Mouse (Mus musculus): Measurements from ENCODE around the gene Hist1h3g. TPM values are rescaled to one million over a fixed set of nuclear protein-coding genes. Genes with fewer than 3 reads are reported as not detected.
"Not testable (repeated sequence)": the region's sequence is repeated elsewhere in the genome, so short reads cannot be mapped to it uniquely, and the experiment has no call there.

The Hist1h3g gene
- polyA plus RNA-seq (2014; fragmentation: Nextera tagmentation; extraction: Ambion mirVana) = 0.72 TPM in 1 of 2 replicates, not detected in the other

- H3K9me3 ChIP-seq (ENCODE audit: control insufficient read depth, low read length); H3K27me3 ChIP-seq (ENCODE audit: control insufficient read depth, insufficient read depth, low read length); H3K9ac ChIP-seq (replicated peaks; ENCODE audit: low read depth, low read length); H3K36me3 ChIP-seq (ENCODE audit: control insufficient read depth, insufficient read depth, low read length): not testable (repeated sequence)
- peak; percentile 90 for ATAC-seq (ENCODE audit: low read depth)
- Histone ChIP-seq H3K4me2 (ENCODE audit: low read depth, low read length) (peak within 1 kb of the TSS; percentile 70), H3K4me3 (ENCODE audit: low read depth, low read length) (peak within 1 kb of the TSS; percentile 40), H3K4me1 (ENCODE audit: control insufficient read depth, insufficient read depth, low read length) (peaks cover 27% of the 10 kb centered on the region), H3K27ac (ENCODE audit: low read depth, low read length) (peak within 1 kb of the TSS; percentile 39)
- under 1% methylated on average over 32 of the region's 62 CpGs for WGBS
Measured at GRCm38 (mm10) chr13:23535137-23536075, at the start of gene Hist1h3g. Gene Hist1h3g (plus strand): TSS chr13:23535422.

DNA sequence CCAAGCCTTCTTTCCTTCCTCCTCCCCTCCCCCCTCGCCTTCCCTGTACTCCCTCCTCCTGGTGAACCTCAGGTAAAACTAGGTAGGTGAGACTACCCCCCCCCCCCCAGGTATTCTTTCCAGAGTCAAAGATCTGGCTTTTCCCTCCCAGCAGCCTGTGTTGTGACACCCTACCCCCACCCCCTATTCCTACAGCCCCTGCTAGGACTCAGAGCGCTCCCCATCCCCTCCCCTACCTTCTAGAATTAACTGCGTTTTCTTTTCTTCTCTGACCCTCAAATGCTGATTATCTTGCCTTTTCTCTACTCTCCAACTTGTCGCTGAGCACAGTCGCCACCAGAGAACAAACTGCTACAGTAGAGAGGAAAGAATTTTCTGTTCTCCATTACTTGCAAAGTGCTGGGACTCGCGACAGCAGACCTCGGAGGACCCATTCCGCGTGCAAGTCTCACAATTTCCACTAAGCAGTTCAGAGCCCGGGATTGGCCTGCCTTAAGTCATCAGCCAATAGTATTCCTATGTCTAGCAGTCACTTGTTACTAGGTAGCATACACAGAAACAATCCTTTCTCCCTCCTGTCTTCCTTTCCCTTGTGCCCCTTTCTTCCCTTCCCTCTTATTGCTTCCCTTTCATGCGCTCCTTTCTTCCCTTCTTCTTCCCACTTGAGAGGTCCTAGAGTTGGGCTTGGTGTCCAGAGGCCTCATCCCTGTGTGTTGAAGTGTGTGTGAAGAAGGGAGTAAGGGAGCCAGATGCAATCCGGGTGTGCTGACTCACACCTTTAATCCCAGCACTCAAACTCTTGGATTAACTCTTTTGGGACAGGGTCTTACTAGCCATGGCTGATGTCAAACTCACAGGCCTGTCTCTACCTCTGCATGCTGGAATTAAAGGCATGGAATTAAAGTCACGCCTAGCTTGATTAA is 46.6 kb upstream of the Hist1h3g start, which contains the start of gene Btn2a2:
Gene Btn2a2 (minus strand): TSS at position 458 of the 923 bp plus-strand sequence.
- Histone ChIP-seq H3K27ac (ENCODE audit: low read depth, low read length) (no peak within 1 kb of the TSS), H3K36me3 (ENCODE audit: control insufficient read depth, insufficient read depth, low read length) (no peaks in the 10 kb centered on the region), H3K9me3 (ENCODE audit: control insufficient read depth, low read length) (no peaks in the 10 kb centered on the region), H3K4me1 (ENCODE audit: control insufficient read depth, insufficient read depth, low read length) (no peaks in the 10 kb centered on the region), H3K9ac (replicated peaks; ENCODE audit: low read depth, low read length) (0 out of 2 replicates have a peak within 1 kb of the TSS, but pooled peaks have one; percentile 16), H3K4me2 (ENCODE audit: low read depth, low read length) (peak within 1 kb of the TSS; percentile 61), H3K4me3 (ENCODE audit: low read depth, low read length) (peak within 1 kb of the TSS; percentile 30), H3K27me3 (ENCODE audit: control insufficient read depth, insufficient read depth, low read length) (no peaks in the 10 kb centered on the region)
- peak; percentile 99 for ATAC-seq (ENCODE audit: low read depth)
- WGBS = 6% methylated on average over 13 of the region's 14 CpGs

GRCm38 (mm10) chr13:23490863-23491262 is 44.4 kb upstream of the Hist1h3g start:
- Histone ChIP-seq H3K9ac (replicated peaks; ENCODE audit: low read depth, low read length) (no peak overlapping the region), H3K27ac (ENCODE audit: low read depth, low read length) (no peak overlapping the region), H3K36me3 (ENCODE audit: control insufficient read depth, insufficient read depth, low read length) (no peaks in the 10 kb centered on the region), H3K9me3 (ENCODE audit: control insufficient read depth, low read length) (no peaks in the 10 kb centered on the region), H3K4me1 (ENCODE audit: control insufficient read depth, insufficient read depth, low read length) (no peaks in the 10 kb centered on the region), H3K4me3 (ENCODE audit: low read depth, low read length) (no peak overlapping the region), H3K4me2 (ENCODE audit: low read depth, low read length) (no peak overlapping the region), H3K27me3 (ENCODE audit: control insufficient read depth, insufficient read depth, low read length) (no peaks in the 10 kb centered on the region)
- ATAC-seq (ENCODE audit: low read depth) = no peak
- WGBS = 59% methylated on average over 1 of the region's 1 CpGs

DNA sequence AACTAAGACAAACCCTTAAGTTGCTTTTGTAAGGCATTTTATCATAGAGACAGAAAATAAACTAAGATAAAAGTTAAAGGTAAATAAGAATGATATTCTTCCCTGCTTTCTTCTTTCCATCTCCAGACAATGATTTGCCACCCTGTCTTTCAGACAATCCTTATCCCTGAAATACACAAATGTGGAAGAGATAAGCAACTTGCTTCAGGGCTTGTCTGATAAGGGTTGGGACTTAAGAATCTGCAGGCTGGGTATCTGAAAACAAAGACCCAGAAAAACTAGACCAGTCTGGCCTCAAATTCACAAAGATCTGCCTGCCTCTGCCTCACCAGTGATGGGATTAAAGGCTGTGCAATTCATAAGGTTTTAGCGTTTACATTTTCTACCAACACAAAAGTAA is 44.0 kb upstream of the Hist1h3g start:
- no peaks in the 10 kb centered on the region for H3K36me3 ChIP-seq (ENCODE audit: control insufficient read depth, insufficient read depth, low read length)
- H3K9me3 ChIP-seq (ENCODE audit: control insufficient read depth, low read length) = no peaks in the 10 kb centered on the region
- H3K4me2 ChIP-seq (ENCODE audit: low read depth, low read length) = no peak overlapping the region
- no peak overlapping the region for H3K4me3 ChIP-seq (ENCODE audit: low read depth, low read length)
- ATAC-seq (ENCODE audit: low read depth) = no peak
- H3K27me3 ChIP-seq (ENCODE audit: control insufficient read depth, insufficient read depth, low read length) = no peaks in the 10 kb centered on the region
- H3K27ac ChIP-seq (ENCODE audit: low read depth, low read length) = no peak overlapping the region
- 13% methylated on average over 1 of the region's 1 CpGs for whole genome bisulfite sequencing
- no peak overlapping the region for H3K9ac ChIP-seq (replicated peaks; ENCODE audit: low read depth, low read length)
- no peaks in the 10 kb centered on the region for H3K4me1 ChIP-seq (ENCODE audit: control insufficient read depth, insufficient read depth, low read length)

DNA sequence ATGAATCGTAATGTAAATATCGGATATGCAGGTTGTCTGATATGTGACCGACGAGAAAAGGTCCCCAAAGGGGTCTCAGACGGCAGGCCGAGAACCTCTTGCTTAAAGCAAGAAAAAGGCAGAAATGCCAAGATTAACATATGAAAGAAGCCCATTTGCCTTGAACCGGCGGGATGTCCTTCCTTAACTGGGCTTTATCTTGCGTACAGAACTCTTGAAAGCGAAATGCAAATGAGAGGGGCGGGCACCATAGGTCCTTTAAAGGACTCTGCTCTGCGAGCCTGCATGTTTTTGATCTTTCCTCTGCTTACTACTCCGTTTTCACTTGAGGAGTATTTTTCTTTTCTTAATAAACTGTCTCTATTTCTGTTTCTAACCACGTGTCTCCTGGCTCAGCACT is 43.2 kb upstream of the Hist1h3g start:
- 3% methylated on average over 14 of the region's 14 CpGs for WGBS
- no peak for ATAC-seq (ENCODE audit: low read depth)
- Histone ChIP-seq H3K27me3 (ENCODE audit: control insufficient read depth, insufficient read depth, low read length) (no peaks in the 10 kb centered on the region), H3K4me1 (ENCODE audit: control insufficient read depth, insufficient read depth, low read length) (no peaks in the 10 kb centered on the region), H3K36me3 (ENCODE audit: control insufficient read depth, insufficient read depth, low read length) (no peaks in the 10 kb centered on the region), H3K4me3 (ENCODE audit: low read depth, low read length) (no peak overlapping the region), H3K4me2 (ENCODE audit: low read depth, low read length) (peak overlapping the region; percentile 33), H3K27ac (ENCODE audit: low read depth, low read length) (no peak overlapping the region), H3K9ac (replicated peaks; ENCODE audit: low read depth, low read length) (no peak overlapping the region; the same call in 1 of the 2 replicates), H3K9me3 (ENCODE audit: control insufficient read depth, low read length) (no peaks in the 10 kb centered on the region)

DNA sequence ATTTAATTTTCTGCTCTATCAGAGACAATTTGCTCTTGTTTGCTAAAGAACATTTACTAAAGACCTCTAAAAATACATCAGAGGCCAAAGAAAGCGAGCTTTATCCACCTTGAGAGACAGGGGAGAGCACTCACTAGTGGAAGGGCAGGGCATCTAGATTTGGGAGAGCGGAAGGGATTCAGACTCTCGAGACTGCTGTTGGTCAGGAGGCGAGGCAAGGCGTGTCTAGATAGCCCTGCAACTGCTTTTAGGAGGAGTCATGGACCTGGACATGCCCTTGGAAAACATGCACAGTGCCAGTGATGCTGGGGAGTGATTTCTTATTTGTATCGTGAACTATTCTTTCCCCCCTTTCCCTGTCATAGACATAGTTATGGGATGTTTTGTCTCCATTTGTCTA is 39.7 kb upstream of the Hist1h3g start:
- no peak for ATAC-seq (ENCODE audit: low read depth)
- Histone ChIP-seq H3K4me3 (ENCODE audit: low read depth, low read length) (no peak overlapping the region), H3K9me3 (ENCODE audit: control insufficient read depth, low read length) (no peaks in the 10 kb centered on the region), H3K4me1 (ENCODE audit: control insufficient read depth, insufficient read depth, low read length) (no peaks in the 10 kb centered on the region), H3K27me3 (ENCODE audit: control insufficient read depth, insufficient read depth, low read length) (no peaks in the 10 kb centered on the region; the same call in 1 of the 2 replicates), H3K9ac (replicated peaks; ENCODE audit: low read depth, low read length) (no peak overlapping the region), H3K4me2 (ENCODE audit: low read depth, low read length) (no peak overlapping the region), H3K27ac (ENCODE audit: low read depth, low read length) (no peak overlapping the region), H3K36me3 (ENCODE audit: control insufficient read depth, insufficient read depth, low read length) (no peaks in the 10 kb centered on the region)
- WGBS = 85% methylated on average over 6 of the region's 6 CpGs

DNA sequence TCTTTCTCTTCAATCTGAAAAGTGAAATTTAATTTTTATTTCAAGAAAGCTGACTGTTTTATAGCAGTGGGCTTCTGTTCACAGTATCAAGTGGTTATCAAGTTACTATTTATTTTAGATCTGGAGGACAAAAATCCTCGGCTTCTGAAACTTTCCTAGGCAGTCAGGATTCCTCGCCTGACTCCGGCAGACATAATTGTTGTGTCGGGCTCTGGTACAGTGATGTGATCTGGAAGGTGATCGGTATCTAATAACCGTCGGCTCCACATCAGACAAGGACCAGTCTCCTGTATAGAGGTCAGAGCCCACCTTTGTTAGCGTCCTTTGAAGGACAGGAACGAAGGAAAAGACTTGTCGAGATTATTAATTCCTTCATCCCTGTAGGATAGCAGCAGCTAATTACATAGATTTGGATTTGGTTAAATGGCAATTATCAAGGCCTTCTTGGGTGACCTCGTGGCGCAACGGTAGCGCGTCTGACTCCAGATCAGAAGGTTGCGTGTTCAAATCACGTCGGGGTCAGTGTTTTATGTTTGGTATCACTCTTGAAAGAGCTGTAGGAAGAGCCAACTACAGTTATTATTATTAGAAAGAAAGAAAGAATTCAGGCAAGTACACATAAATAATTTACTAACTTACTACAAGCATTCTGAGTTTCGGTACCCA is 37.4 kb upstream of the Hist1h3g start:
- Histone ChIP-seq H3K9me3 (ENCODE audit: control insufficient read depth, low read length) (no peaks in the 10 kb centered on the region), H3K27ac (ENCODE audit: low read depth, low read length) (no peak overlapping the region), H3K4me1 (ENCODE audit: control insufficient read depth, insufficient read depth, low read length) (no peaks in the 10 kb centered on the region), H3K4me2 (ENCODE audit: low read depth, low read length) (peak overlapping the region; percentile 31), H3K36me3 (ENCODE audit: control insufficient read depth, insufficient read depth, low read length) (no peaks in the 10 kb centered on the region), H3K9ac (replicated peaks; ENCODE audit: low read depth, low read length) (no peak overlapping the region), H3K27me3 (ENCODE audit: control insufficient read depth, insufficient read depth, low read length) (no peaks in the 10 kb centered on the region; the same call in 1 of the 2 replicates), H3K4me3 (ENCODE audit: low read depth, low read length) (no peak overlapping the region; the same call in 1 of the 2 replicates)
- ATAC-seq (ENCODE audit: low read depth) = no peak
- WGBS = 4% methylated on average over 19 of the region's 19 CpGs

DNA sequence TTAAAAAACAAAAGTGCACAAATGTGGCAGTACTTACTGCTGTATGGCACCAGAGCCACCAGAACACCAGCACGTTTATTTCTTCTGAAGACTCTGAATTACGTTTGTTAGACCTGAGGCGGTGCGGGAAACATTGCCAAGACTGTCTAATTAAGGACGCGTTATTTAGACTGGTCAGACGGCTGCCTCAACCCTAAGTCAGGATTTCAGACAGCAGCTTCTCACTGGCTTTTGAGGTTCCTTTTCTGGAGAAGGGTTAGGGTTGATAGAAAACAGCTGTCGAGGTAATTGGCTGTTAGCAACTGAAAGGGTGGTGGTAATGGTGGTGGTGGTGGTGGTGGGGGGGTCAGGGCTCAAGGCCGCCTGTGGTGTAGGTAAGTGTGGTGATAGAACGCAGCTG is 36.6 kb upstream of the Hist1h3g start:
- H3K4me3 ChIP-seq (ENCODE audit: low read depth, low read length) = peak overlapping the region; percentile 8; the same call in 1 of the 2 replicates
- 9% methylated on average over 10 of the region's 10 CpGs for WGBS
- no peak overlapping the region for H3K9ac ChIP-seq (replicated peaks; ENCODE audit: low read depth, low read length)
- no peaks in the 10 kb centered on the region for H3K9me3 ChIP-seq (ENCODE audit: control insufficient read depth, low read length)
- H3K27me3 ChIP-seq (ENCODE audit: control insufficient read depth, insufficient read depth, low read length) = no peaks in the 10 kb centered on the region; the same call in 1 of the 2 replicates
- H3K4me2 ChIP-seq (ENCODE audit: low read depth, low read length) = peak overlapping the region; percentile 31
- no peak for ATAC-seq (ENCODE audit: low read depth)
- H3K4me1 ChIP-seq (ENCODE audit: control insufficient read depth, insufficient read depth, low read length) = no peaks in the 10 kb centered on the region
- H3K27ac ChIP-seq (ENCODE audit: low read depth, low read length) = no peak overlapping the region
- no peaks in the 10 kb centered on the region for H3K36me3 ChIP-seq (ENCODE audit: control insufficient read depth, insufficient read depth, low read length)
